Mouse (Mus musculus) cerebellum, postnatal 4 days (tissue): ENCODE data around the gene Hist1h3f.

Experiments used
- DNase-seq, 2 experiments: peaks; one replicate each; pipeline ENCODE4 v3.0.0; 2022; ENCODE audit warnings: low spot score in 2 of 2, mixed read lengths in 1 of 2

The Hist1h3f gene

DNA sequence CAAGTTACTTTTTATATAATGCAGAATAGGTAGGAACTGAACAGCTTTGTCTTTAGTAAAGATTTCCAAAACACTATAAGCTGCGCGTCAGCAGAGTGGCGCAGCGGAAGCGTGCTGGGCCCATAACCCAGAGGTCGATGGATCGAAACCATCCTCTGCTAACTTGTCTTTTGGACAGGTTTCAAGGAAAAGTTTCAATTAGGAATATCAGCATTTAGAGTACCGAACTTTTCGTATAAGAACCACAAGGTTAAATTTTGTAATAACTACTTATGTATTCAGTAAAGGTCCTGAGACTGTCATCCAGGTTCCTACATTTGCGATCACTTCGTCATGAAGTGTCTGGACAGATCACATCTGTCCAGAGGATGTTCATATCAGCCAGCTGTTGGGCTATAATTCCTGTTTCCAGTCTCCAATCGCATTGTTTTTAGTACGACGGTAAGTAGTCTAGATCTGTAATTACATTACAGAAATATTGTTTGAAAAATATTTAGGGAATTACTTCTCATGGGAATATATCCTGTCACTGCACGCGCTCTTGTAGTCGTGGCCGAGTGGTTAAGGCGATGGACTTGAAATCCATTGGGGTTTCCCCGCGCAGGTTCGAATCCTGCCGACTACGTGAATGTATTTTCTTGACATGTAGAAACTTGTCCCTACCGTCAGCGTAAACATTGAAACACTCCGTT lies 26.1 kb upstream of the Hist1h3f start:
- peak; percentile 61 to 84 for DNase-seq

DNA sequence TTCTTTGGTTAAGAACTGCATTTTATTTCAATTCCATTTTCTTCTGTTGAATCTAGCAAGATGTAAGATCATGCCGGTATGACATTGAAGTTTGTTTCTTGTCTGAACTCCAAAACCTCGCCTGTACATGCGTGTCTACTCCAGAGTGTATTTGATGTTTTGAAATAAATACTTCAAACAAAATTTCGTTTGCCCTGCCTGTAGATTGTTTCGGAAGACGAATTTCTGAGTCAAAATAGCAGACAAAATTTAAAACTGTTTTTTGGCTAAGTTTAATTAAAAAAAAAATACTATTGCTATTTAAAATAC lies 25.6 kb upstream of the Hist1h3f start:
- no peak for DNase-seq

DNA sequence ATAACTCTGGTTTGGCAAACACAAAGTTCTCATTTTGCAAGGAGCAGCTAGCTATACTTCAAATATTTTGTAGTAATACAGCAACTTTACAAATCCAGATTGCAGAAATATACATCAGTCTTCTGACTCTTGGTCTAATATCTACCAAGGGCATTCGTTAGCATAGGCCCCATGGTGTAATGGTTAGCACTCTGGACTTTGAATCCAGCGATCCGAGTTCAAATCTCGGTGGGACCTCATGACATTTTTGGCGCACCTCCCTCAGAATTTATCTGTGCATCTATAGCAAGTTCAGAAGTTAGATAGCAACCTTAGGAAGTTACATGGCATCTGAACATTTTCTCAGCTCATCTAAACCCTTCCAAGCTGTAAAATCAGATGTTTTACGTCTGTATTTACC lies 25.0 kb upstream of the Hist1h3f start:
- peak in 1 of 2 experiments; percentile 73 for DNase-seq

DNA sequence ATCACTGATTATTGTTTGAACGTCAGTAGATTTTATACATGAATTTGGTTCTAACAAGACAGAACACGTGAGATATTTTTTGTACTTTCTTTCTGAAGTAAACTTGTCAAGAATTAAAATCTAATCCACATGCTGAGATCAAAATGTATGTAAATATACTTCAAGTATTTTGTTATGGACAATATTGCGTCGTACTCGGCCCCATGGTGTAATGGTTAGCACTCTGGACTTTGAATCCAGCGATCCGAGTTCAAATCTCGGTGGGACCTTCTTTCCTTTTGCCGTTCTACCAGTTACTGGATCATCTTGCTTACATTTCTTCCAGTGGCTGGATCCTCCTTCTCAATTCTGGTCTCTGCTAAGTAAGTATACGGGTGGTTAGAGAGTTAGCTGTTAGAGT lies 24.4 kb upstream of the Hist1h3f start:
- peak in 1 of 2 experiments; percentile 64 for DNase-seq

- DNase-seq = peak in 1 of 2 experiments; percentile 64
These were observed 22.1 kb upstream of the Hist1h3f start for GRCm38 (mm10) chr13:23521703-23522102.

DNA sequence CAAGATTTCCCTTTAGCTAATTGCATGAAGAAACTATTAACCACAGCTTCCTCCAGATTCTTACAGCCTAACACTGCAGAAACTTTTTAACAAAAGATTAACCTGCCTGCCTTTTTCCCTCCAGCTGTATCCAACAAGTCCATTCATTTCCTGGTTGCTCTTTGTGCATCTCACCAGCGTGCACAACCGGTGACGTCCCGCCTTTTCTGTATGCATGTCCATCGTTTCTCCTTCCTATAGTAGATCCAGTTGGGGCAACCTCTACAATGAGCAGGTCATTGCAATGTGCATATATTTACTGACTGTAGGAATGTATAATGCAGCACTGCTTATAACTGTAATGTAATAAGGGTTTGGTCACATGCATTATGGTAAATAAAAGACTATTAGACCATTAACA lies 19.9 kb upstream of the Hist1h3f start:
- no peak for DNase-seq

GRCm38 (mm10) chr13:23524654-23525053 lies 19.2 kb upstream of the Hist1h3f start:
- DNase-seq = peak; percentile 72 to 75

GRCm38 (mm10) chr13:23525901-23526300 lies 18.0 kb upstream of the Hist1h3f start:
- no peak for DNase-seq

DNA sequence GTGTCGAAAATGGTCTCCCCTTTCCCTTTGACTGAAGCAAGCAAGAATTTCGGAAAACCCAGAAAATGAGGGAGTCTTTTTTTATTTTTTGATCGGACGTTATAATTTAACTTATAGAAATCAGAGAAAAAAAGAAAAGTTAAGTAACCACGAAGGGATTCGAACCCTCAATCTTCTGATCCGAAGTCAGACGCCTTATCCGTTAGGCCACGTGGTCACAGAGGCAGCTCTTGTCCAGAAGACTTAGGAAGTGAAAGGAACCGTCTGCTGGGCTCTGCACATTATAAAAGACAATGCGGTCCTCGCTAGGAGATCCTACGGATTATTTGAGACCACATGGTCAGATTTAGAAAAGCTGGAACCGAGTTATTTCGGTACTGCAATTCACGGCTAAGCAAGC lies 17.5 kb upstream of the Hist1h3f start:
- DNase-seq = peak; percentile 89 to 96

- no peak for DNase-seq
These were observed 14.8 kb upstream of the Hist1h3f start for GRCm38 (mm10) chr13:23529005-23529404.

DNA sequence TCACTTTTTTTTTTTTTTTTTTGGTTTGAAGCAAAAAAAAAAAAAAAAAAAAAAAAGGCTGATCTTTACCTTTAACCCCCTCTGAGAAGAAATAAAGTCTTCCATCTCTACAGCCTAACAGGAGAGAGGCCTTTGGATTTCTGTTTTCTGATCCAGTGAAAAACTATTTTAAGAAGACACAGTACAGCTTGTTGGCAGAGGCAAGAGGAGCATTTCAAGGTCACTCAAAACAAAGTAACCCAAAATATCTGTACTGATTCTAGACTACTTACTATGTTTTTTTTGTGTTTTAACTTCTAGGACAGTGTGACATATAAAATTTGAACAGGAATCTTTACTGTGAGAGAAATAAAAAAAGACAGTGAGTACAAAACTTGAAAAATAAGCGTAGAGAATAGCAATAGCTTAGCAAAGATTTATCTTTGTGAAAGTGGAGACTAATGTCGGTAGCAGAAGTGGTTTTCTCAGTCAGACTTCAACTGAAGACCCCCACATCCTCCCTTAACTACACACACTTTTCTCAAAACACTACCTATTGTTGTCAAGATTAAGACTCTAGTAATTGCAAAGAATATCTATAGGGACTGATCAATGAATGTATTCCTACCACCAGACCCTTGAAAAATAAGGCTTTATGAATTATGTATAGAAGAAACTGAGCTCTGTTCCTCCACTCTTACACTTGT lies 14.2 kb upstream of the Hist1h3f start:
- DNase-seq = no peak

DNA sequence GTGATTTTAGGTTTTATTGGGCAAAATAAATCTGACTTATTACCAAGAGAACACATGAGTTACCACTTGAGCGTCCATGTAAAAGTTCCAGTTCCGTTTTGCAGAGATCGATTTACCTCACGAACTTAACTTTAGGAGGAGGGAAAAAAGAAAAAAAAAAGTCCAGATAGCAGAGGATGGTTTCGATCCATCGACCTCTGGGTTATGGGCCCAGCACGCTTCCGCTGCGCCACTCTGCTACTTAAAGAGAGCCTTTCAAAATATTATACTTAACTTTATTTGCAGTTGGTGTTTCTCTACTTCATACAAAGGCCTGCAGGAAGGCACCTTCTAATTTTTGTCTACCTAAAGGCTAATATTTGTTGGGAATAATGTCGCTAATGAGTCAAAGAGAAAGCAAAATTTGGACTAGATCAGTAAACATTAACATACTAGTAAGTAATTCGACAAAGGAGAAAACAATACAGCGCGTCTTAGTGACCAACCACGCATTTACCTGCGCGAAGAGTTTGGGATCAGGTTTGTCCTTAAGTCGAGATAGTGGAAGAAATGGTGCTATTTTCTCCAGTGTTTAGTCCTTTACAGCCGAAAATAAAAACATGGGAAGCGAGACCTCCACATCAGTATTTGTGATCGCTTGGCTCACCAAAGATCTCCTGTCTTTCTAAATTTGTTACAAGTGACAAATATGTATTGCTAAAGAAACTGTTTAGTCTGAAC lies 13.5 kb upstream of the Hist1h3f start:
- peak in 1 of 2 experiments; percentile 60 for DNase-seq

DNA sequence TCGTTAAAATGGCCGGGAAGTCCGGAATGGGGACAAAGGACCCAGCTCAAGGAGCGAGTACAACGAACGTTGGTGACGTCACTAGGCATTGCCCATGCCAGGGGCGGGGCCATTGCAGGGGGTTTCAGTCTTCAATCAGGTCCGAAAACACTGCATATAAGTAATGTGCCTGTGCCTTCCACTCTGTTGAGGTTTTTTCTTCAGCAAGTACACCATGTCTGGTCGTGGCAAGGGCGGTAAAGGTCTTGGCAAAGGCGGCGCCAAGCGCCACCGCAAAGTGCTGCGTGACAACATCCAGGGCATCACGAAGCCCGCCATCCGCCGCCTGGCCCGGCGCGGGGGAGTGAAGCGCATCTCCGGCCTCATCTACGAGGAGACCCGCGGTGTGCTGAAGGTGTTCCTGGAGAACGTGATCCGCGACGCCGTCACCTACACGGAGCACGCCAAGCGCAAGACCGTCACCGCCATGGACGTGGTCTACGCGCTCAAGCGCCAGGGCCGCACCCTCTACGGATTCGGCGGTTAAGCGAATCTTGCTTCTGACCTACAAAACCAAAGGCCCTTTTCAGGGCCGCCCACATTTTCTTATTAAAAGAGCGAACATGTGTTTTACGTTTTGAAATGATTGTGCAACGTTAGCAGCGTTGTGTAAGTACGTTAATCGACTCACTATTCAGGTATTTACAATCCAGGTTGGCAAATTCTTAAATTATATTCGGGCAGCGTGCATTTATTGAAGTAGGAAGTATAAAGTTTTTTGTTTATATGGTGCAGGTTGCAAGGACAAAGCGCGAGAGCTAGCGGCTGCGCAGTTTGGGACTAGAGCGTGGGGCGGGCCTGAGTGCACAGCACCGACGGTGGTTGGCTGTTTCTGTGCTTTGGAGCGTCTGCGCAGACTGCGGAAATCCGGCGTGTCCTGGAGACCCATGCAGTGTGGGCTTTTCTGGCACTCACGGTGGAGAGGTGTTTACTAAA lies 12.7 kb upstream of the Hist1h3f start, which contains the start of gene Hist1h4h:
Hist1h4h (plus strand) TSS at position 150 of the 975 bp plus-strand sequence.
- peak; percentile 87 to 96 for DNase-seq

DNA sequence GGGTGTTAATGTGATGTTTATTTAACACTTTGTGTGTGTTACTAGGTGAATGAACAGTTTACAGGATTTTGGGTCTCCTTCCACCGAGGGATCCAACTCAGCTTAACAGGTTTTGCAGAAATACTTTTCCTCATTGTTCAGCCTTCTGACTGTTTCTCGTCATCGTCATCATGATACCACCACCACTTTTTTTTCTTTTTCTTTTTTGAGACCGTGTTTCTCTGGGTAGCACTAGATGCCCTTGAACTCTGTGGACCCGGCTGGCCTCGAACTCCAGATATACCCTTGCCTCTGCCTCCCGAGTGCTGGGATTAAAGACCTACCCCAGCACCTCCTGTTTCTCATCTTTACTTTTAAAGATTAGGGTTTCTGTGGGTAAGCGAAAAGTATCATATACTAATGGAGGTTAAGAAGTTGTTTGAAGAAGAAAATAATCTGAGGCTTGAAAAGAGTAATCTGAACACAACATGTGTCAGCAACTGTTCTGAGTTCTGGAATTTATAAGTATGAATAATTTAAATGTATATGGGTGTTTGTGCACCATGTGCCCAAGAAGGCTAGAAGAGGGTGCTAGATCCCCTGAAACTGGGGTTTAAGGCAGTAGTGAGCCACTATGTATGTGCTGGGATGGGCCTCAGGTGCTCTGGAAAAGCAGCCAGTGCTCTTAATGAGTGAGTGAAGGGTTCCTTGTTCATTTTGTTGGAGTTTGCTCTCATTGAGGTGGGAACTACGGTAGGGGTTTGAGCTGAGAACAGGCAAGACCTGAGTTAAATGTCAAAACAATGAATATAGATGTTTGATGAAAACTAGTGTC lies 11.4 kb upstream of the Hist1h3f start:
- DNase-seq = no peak

- DNase-seq = peak in 1 of 2 experiments; percentile 59
These were observed 10.1 kb upstream of the Hist1h3f start, which contains the start of gene Hist1h2af for GRCm38 (mm10) chr13:23533560-23534367. TSS of gene Hist1h2af (plus strand) at chr13:23533906.

DNA sequence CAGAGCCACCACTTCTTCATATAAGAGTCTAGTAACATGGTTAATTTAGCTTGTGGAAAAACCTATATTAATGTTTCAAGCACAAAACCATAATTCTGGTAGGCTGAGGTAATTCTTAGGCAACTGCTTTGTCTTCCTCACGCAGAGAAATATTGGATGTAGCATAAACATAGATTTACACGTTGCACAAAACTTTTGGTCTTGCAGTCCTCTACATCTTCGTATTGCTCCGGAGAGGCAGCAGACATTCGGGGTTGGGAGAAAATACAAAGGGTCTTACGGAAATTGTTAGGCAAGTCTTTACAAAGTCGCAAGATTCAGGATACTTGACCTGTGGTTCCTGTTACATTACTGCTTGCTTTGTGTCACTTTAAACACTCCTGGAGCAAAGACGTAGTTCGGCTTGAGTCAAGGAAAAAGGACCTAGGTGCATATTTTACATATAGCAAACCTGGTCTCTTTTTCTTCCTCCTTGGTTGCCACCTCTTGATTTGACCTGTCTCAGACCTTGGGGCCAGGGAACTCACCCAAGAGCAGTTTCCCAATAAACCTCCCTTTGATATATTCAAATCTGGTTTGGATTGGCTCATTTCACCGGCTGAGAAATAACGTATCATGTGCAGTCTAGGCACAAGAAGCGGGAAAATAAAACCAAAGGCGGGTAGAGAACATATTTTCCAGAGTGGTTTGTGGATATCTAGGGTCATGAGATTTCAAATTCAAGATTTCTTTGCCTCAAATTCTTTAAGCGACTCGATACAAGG lies 9.3 kb upstream of the Hist1h3f start:
- DNase-seq = no peak

DNA sequence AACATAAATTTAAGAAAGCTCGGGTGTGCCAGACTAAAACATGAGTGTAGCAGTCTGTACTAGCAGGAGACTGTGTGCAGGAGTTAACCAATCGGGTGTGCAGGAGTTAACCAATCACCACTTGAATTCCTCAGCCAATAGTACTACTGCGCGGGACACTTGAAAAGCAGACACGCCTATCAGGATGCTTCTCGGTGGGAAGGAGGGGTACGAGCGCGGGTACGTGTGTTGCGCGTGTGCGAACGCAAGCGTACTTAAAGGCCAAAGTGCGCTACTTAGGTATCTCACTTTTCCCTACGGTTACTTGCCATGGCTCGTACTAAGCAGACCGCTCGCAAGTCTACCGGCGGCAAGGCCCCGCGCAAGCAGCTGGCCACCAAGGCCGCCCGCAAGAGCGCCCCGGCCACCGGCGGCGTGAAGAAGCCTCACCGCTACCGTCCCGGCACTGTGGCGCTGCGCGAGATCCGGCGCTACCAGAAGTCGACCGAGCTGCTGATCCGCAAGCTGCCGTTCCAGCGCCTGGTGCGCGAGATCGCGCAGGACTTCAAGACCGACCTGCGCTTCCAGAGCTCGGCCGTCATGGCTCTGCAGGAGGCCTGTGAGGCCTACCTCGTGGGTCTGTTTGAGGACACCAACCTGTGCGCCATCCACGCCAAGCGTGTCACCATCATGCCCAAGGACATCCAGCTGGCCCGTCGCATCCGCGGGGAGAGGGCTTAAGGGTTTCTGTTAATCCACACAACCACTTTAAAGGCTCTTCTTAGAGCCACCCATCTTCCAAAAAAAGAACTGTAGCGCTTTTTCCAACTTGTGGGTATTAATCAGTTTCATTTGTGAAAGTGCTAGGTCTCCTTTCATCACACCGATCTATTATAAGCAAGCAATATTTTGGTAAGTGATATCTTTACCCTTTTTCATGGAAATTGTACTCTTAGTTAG lies 8.4 kb upstream of the Hist1h3f start, which contains the start of gene Hist1h3g:
Hist1h3g (plus strand) TSS at position 286 of the 939 bp plus-strand sequence.
- peak; percentile 72 to 84 for DNase-seq
